Mouse (Mus musculus): ENCODE measurements around the gene Znhit1.

Znhit1 gene

GRCm38 (mm10) chr5:136987934-136988271 lies at the start of gene Znhit1:
Znhit1 (minus strand) TSS chr5:136988021.
- peak in 1 of 2 experiments; percentile 47 for DNase-seq (ENCODE audit: low spot score in 2 of 2)

- no peak for DNase-seq (ENCODE audit: low spot score in 2 of 2)
Observed at GRCm38 (mm10) chr5:137036211-137036610, 48.4 kb upstream of the Znhit1 start.

GRCm38 (mm10) chr5:137032641-137033074 lies 44.8 kb upstream of the Znhit1 start:
- peak; percentile 91 to 92 for DNase-seq (ENCODE audit: low spot score in 2 of 2)

- peak; percentile 78 to 80 for DNase-seq (ENCODE audit: low spot score in 2 of 2)
Observed at GRCm38 (mm10) chr5:137032033-137032421, 44.2 kb upstream of the Znhit1 start.

- peak in 1 of 2 experiments; percentile 46 for DNase-seq (ENCODE audit: low spot score in 2 of 2)
Observed at GRCm38 (mm10) chr5:137031076-137032032, 43.5 kb upstream of the Znhit1 start.

- peak; percentile 74 to 82 for DNase-seq (ENCODE audit: low spot score in 2 of 2)
Observed at GRCm38 (mm10) chr5:137030416-137030810, 42.6 kb upstream of the Znhit1 start.

GRCm38 (mm10) chr5:137029643-137030415 lies 42.0 kb upstream of the Znhit1 start:
- peak; percentile 97 for DNase-seq (ENCODE audit: low spot score in 2 of 2)

- no peak for DNase-seq (ENCODE audit: low spot score in 2 of 2)
Observed at GRCm38 (mm10) chr5:137029273-137029585, 41.4 kb upstream of the Znhit1 start.

GRCm38 (mm10) chr5:137028561-137029272 lies 40.9 kb upstream of the Znhit1 start:
- DNase-seq (ENCODE audit: low spot score in 2 of 2): peak in 1 of 2 experiments; percentile 49

GRCm38 (mm10) chr5:137026092-137026491 lies 38.3 kb upstream of the Znhit1 start, which contains the start of gene Vgf:
Vgf (plus strand) TSS chr5:137026392.
- DNase-seq (ENCODE audit: low spot score in 2 of 2): no peak

- DNase-seq (ENCODE audit: low spot score in 2 of 2): peak; percentile 77 to 88
Observed at GRCm38 (mm10) chr5:137025132-137025531, 37.3 kb upstream of the Znhit1 start.

- no peak for DNase-seq (ENCODE audit: low spot score in 2 of 2)
Observed at GRCm38 (mm10) chr5:137024318-137024717, 36.5 kb upstream of the Znhit1 start.

GRCm38 (mm10) chr5:137015913-137016312 lies 28.1 kb upstream of the Znhit1 start:
- no peak for DNase-seq (ENCODE audit: low spot score in 2 of 2)

- DNase-seq (ENCODE audit: low spot score in 2 of 2): no peak
Observed at GRCm38 (mm10) chr5:137012401-137012950, 24.7 kb upstream of the Znhit1 start.

- DNase-seq (ENCODE audit: low spot score in 2 of 2): peak in 1 of 2 experiments; percentile 65
Observed at GRCm38 (mm10) chr5:137009988-137010387, 22.2 kb upstream of the Znhit1 start.

- no peak for DNase-seq (ENCODE audit: low spot score in 2 of 2)
Observed at GRCm38 (mm10) chr5:137007276-137007675, 19.5 kb upstream of the Znhit1 start.

- no peak for DNase-seq (ENCODE audit: low spot score in 2 of 2)
Observed at GRCm38 (mm10) chr5:137000612-137001011, 12.8 kb upstream of the Znhit1 start.

- DNase-seq (ENCODE audit: low spot score in 2 of 2): no peak
Observed at GRCm38 (mm10) chr5:136999449-136999848, 11.6 kb upstream of the Znhit1 start.

GRCm38 (mm10) chr5:136989801-136990200 lies 2.0 kb upstream of the Znhit1 start:
- DNase-seq (ENCODE audit: low spot score in 2 of 2): peak in 1 of 2 experiments; percentile 29

GRCm38 (mm10) chr5:136988420-136988819 lies 599 bp upstream of the Znhit1 start:
- peak; percentile 82 for DNase-seq (ENCODE audit: low spot score in 2 of 2)

GRCm38 (mm10) chr5:136987138-136987933 lies 485 bp downstream of the Znhit1 start:
- DNase-seq (ENCODE audit: low spot score in 2 of 2): peak; percentile 84 to 88

All from right cerebral cortex, postnatal 10 days (tissue).